Mouse (Mus musculus) gastrocnemius, postnatal 25 days (tissue): ENCODE results near the gene Ugt1a10. TPM values are rescaled to one million over a fixed set of nuclear protein-coding genes. Genes with fewer than 3 reads are reported as not detected.
"Not testable (repeated sequence)": the region's sequence is repeated elsewhere in the genome, so short reads cannot be mapped to it uniquely, and the experiment has no call there.

Source experiments
- DNase-seq: peaks from one replicate; pipeline ENCODE4 v3.0.0; 2022
- total RNA-seq, 2 experiments: library from RNA; stranded (reverse); gene quantifications; 1 replicate in 1 of 2; 2 replicates in 1 of 2; pipeline ENCODE4 v1.2.3; 2021

Ugt1a10 gene
- total RNA-seq, 2 experiments from 2014 or later = not detected

DNA sequence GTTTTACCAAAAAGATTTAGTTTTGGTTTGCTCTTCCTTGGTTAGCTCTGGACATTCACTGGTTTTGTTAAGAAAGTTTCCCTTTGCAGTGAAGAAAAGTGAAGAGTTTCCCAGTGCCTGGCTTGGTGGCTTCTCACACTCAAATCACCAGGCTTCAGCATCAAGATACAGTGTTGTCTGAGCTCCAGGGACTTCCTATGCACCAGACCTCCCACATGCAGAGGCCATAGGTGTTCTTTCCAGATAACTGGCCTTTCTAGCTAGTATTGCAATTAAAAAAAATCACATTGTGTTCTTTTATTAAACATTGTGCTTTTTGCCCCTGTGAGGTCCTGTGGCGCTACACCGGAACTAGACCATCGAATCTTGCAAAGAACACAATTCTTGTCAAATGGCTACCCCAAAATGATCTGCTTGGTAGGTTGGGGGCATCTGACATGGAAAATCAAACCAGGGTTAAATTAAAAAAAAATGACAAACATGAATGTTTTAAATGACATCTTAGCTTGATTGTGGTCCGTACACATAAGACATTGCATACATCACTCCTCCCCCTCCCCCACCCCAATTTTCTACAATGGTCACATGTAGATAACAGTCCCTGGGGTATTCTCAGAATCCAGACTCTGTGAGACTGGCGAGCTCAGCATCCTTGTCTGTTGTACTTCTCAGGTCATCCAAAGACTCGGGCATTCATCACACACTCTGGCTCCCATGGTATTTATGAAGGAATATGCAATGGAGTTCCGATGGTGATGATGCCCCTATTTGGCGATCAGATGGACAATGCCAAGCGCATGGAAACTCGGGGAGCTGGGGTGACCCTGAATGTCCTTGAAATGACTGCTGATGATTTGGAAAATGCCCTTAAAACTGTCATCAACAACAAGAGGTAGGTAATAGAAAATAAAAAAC, 160.5 kb downstream of the Ugt1a10 start:
- DNase-seq = peak; percentile 7

DNA sequence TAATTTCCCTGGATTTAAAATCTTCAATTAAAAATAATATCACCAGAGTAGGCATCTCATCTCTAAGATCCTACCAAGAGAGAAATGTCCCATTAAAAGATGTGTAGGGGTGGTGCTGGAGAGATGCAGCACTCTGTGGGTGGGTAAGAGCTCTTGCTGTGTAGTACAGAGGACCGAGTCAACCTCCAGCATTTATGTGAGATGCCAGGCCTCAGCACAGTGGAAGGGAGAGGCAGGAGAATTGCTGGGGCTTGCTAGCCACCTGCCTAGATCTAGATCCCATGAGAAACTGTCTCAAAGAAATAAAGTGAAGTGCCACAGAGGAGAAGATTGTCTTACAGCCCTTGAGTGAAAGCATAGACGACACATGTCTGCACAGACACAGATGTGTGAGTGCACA, 161.4 kb downstream of the Ugt1a10 start:
- DNase-seq = peak; percentile 4

DNA sequence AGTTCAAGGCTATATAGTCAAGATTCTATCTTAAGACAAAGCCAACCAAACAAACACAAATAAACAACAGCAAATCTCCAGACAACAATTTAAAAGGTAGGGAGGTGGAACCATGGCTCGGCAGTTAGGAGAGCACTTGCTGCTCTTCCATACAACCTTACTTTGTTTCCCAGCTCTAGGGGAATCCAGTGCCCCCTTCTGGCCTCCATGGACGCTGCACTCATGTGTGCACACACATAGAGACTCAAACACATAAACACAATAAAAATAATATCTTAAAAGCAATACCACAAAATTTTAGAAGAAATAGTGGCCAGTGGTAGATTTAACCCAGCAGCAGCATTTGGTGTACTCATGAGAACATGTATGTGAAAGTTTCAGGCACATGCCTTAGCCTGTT, 162.0 kb downstream of the Ugt1a10 start:
- DNase-seq = no peak

DNA sequence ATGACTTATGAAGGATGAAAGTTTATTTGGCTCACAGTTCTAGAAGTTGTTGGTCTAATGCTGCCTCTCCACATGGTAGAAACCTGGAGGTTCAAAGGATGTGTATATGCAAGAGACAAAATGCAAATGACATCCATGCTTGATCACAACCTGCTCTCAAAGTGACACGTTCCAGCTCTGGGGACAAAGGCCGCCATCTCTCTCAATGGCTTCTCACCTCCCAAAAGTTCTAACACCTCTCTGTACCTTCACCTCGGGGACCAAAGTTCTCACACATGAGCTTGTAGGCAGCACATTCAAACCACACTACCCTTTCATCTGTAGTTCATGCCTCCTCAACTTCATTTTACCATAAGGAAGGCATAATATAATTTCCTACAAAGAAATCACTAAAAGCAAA, 162.4 kb downstream of the Ugt1a10 start:
- peak; percentile 4 for DNase-seq

DNA sequence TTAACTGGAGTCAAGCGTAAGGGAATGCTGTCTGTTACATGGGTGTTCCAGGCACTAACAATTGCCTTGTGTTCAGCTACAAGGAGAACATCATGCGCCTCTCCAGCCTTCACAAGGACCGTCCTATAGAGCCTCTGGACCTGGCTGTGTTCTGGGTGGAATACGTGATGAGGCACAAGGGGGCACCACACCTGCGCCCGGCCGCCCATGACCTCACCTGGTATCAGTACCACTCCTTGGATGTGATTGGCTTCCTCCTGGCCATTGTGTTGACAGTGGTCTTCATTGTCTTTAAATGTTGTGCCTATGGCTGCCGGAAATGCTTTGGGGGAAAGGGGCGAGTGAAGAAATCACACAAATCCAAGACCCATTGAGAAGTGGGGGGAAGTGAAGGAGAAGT, 162.9 kb downstream of the Ugt1a10 start:
- peak; percentile 10 for DNase-seq

DNA sequence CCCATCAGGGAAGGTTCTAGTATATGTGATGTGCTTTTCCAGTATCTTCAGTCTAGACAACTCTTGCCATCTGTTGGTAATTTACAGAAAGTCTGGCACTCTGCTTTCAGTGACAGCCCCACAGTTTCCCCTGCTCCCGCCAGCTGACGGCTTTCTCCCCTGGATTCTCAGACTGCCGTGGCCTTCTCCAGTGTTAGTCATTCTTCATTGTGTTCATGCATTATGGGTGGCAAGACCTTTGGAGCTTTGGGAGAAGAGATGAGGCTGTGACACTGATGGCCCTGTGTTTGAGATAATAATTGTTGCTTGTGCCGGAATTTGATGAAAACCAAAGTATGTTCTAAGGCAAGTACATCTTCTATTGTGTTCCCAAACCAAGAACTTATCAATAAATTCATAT, 163.4 kb downstream of the Ugt1a10 start:
- DNase-seq = peak; percentile 3

DNA sequence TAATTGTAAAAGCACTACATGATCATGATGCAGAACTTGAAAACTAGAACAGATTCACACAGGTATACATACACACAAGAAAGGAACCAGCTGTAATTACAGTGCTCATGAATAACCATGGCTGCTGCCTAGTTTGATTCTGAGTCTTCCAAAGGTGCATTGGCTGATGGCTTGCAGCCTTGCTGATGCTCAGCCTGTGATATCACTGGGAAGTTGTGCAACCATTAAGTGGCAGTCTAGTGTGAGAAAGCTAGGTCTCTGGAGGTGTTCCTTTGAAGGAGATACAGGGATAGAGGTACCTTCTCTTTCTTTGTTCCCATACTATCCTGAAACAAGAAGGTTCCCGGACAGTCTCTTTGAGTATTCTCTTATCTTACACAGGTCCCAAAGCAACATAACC, 163.9 kb downstream of the Ugt1a10 start:
- DNase-seq = peak; percentile 8

DNA sequence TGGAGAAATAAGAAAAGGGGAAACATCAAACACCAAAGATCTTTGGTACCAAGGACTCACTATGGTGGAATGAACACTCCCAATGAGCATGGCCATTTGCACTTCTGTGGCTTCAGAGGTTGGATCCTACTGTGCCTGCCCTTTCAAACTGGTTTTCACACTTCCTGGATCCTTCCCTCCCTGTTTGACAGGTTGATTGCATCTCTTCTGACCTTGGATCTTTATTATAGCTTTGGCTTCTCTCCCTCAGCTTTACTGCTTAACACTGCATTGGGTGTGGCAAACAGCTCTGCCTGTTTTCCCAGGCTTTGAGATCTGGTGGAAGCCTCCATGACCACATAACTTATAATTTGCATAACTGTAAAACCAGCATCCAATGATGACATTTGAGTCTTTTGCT, 165.1 kb downstream of the Ugt1a10 start:
- DNase-seq = peak; percentile 12

DNA sequence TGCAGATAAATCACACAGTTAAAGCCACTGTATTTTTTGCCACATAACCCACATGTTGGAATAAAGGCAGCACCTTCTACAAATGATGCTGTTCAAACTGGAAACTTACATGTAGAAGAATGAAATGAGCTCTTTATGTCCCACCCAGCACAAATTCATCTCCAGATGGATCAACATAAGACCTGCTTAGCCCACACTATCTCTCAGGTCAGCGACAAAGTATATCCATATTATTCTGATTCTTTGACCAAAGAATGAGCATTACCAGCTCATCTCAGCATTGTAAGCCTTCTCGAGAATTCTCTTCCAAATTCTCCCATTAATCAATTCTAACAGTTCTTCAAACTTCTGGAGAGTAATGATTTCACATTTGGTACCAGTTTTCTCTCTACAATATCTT, 167.0 kb downstream of the Ugt1a10 start:
- DNase-seq = no peak

DNA sequence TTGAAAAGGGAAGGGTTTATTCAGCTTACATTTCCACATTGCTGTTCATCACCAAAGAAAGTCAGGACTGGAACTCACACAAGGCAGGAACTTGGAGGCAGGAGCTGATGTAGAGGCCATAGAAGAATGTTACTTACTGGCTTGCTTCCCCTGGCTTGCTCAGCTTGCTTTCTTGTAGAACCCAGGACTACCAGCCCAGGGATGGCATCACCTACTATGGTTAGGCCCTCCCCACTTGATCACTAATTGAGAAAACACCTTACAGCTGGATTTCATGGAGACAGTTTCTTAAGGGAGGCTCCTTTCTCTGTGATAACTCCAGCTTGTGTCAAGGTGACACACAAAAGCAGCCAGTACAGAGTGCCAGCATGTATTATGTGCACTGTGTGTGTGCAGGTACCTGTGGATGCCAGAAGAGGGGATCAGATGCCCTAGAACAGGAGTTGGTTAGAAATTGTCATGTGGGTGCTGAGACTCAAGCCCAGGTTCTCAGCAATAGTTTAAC, 167.9 kb downstream of the Ugt1a10 start:
- DNase-seq = peak; percentile 6

DNA sequence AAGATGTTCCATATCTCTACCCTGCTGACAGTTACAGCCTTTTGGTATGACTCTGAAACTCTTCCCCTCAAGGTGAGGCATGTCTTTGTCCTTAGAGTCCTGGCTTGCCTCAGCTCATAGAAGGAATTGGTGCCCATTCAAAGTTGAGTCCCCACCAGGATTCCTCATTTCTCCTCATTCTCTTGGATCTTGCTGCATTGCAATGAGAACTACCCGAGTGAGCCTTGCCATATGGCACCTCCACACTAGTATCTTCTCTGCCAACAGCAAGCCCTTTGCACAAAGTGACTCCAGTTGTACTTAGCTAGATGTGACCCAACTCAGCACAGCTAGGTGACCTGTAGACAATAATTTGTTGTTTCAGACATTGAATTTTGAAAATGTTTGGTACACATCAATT, 168.4 kb downstream of the Ugt1a10 start:
- DNase-seq = peak; percentile 10

DNA sequence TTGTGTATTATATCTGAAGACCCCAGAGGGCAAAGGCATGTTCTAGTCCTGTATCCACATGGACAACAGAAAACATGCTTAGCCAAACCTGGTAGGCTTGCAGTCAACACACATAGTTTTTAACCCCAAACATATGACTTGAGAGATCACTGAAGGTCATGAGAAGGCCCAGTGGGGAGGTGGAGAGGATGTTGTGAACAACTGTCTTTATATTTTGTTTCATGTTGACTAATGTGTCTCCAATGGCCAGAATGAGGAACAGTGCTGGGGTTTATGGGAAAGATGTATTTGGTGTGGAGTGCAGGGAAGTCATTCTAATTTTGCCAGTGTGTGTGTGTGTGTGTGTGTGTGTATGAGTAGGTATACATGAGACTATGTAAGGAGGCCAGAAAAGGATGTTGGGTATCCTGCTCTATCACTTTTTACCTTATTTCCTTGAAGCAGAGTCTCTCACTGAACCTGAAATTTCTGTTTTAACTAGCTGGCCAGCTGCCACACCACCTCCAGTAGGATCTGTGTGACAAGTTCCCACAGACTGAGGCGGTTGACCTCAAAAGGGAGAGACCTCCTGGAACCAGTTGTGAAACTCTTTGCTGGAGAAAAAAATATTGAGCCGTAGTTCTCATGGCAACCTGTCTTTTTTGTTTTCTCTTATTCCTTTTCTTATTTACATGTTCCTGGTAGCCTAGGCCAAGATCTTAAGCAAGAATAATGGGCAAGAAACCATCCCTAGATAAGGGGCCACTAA, 169.0 kb downstream of the Ugt1a10 start:
- peak; percentile 4 for DNase-seq

DNA sequence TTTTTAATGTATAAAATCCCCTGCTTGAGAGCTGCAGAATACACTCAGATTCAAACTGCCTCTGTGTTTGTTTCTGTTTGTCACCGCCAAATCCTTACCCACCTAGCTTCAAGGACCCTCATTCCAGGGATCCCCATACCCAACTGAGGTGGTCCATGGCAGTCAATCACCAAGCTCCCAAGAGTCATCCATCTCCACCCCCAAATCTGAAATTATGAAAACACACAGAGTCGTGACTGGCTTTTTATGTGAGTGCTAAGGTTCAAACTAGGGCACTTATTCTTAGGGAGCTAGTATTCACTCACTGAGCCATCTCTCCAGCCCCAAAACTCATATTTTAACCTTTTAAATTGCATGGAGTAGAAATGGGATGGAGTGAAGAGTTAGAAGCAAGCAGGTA, 170.1 kb downstream of the Ugt1a10 start:
- DNase-seq = not testable (repeated sequence)

DNA sequence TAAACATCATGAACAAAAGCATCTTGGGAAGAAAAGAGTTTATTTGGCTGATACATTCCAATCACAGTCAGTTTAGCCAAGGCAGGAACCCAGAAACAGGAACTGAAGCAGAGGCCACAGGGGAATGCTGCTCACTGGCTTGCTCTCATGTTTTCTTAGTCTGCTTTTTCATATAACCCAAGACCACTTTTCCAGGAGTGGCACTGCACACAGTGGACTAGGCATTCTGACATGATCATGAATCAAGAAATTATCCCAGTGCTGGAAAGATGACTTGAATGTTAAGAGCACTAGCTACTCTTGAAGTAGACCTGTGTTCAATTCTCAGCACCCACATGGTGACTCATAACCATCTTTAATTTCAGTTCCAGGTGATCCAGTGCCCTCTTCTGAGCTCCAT, 170.6 kb downstream of the Ugt1a10 start:
- peak; percentile 5 for DNase-seq

DNA sequence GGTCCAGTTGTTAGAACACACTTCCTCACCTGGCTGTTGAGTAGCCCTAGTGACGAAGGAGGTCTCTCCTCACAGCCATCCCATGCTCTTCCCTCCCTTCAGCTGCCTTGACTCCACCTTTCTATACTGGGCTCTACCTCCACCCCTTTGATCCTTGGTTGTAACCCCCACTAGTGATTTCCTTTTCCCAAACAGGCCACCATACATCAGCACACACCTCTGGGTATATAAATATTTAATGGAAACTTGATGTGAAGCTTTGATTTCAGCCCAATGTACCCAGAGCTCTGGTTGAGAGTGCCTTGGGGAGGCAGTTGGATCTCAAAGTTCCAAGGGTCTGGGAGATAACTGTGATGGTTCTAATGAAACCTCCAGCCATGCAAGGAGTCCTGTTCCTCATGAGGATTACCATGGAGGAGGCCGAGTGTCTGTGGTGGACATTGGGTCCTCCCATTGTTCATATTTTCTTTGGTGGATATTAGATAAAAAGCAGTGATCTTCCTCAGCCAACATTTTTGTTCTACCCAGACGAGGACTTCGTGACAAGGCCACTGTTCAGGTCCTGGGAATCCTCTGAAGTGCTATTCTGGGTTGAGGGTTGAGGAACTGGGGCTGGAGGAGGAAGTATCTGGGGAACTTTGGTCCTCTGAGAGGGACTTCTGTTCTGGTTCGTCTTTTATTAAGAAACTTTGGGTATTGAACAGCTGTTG, 171.6 kb downstream of the Ugt1a10 start, which contains the start of gene Mroh2a:
TSS of gene Mroh2a (plus strand) at position 317 of the 710 bp plus-strand sequence.
- DNase-seq = peak; percentile 12

DNA sequence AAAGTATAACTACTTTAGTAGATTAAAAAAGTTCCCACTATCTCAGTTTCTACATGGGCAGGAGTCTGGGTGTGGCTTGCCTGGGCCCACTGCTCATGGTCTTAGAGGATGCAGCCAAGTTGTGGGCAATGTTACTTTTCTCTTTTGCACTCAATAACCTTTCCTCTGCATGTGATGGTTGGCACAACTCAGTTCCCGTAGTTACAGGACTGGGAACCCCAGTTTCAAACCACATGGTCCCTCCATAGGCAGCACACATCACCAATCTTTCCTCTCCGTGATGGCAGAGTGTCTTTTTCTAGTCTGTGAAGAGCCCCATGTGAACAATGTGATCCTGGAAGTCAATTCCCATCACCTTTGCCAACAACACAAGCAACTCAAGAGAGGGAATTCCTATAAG, 172.3 kb downstream of the Ugt1a10 start:
- DNase-seq = peak; percentile 7

DNA sequence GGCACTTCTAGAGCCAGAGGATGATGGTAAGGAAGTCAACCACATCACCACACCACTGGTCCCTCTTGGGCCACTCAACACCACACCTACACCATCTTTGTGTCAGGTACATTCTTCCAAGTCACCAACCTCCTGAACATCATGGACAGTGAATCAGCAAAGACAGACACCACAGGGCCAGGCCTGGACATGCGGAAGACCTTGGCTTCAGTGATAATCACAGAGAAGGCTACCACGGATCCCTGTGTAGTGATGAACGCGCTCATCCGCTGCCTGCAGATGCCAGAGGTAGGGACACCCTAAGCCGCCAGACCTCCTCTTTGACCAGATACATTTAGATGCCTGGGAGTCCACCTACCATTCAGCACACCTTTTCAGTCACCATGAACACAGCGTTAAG, 172.9 kb downstream of the Ugt1a10 start:
- peak; percentile 19 for DNase-seq

DNA sequence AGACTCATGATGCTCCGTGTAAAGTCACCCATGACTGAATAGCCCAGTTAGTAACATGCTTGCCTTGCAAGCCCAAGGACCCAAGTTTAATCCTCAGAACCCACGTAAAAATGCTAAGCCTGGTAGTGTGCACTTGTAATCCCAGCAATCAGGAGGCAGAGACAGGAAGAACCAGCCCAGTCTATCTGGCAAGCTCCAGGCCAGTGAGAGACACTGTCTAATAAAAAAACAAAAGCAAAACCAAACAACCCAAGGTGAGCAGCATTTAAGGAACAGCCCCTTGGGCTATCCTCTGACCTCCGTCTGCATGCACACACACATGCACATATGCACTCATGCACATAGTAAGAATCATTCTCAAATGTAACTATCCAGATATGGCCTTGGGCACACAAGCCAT, 174.4 kb downstream of the Ugt1a10 start:
- DNase-seq = no peak

DNA sequence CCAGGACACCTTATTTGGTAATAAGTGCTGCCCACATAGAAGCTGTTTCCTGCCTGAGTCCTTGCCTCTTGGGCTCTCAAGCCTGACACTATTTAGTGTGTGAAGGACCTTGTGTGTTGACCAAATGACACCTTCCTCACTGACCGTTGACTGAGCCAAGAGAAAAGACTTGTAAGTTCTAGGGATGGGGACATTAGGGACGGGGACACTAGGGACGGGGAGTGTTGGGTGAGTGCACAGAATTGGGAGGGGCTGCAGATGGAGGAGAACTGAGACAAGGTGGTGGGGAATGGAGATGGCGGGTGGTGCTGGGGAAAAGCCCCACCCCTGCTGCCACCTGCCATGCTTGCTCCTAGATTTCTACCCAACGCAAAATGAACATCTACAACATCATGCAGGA, 174.8 kb downstream of the Ugt1a10 start:
- no peak for DNase-seq

DNA sequence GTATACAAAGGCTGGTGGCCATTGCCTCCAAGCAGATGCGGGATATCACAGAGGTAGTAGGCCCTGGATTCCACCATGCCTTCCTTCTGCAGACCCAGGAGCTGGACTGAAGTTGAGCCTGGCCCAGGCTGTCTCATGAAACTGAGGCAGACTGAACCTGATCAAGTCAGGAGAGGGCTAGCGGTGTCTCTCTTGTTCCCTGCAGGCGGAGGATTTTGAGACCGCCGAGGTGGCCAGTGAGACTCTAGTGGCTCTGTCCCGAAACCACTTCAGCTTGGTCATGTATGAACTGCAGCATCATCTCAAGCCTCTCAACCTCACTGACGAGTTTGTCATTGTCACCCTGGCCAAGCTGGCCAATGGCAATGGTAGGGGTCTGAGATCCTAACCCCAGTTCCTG, 175.2 kb downstream of the Ugt1a10 start:
- no peak for DNase-seq

DNA sequence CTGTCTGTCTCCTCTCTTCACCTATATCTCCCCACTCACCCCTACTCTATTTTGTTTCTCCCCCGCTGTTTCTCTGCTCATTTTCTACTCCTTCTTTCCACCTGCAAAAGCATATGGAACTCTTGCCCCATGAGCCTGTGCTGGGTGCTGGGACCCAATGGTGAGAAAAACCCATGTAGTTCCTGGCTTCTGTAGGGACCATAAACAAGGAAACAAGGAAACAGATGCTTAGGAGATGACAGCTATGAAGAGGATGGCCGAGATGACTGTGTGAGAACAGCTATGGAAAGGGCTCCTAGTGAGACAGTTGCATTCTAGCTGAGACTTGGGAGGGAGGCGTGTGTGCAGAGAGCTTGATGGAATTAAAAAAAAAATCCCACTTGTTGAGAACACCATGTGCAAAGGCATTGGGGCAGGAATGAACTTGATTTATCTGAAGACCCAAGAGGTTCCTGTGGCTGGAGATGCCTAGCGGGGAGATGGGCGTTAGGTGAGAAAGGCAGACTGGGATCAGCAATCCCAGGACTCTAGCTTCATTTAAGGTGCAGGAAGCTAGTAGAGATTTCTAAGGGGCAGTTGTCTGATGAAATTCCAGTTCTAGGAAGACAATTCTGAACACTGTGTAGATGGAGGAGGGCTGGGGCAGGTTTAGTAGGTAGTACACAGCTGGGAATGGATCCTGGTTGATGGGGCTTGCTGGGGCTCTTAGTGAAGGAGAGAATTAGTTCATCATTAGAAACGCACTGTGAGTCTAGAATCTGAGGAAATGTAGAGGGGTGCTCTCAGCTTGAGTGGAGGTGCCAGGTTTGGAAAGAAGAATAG, 176.0 kb downstream of the Ugt1a10 start:
- DNase-seq = no peak
